Mouse (Mus musculus): Measurements from ENCODE around the gene Unc93b1.

DNA sequence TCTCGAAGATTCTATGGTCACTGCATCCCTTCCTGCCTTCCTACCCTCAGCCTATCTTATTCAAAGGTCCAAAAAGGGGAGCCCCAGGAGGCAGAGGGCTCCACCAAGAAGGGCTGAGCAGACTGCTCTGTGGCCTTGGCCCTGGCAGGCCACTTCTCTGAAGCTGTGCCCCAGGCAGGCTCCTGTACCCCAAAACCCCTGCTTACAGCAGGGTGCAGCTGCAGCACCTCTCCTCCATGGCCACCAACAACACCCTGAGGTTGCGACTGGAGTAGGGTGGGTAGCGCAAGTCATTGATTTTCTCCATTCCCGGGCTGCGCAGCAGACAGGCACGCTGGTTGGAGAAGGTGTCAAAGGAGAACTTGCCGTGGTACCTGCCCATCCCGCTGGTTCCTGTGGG lies 21.3 kb upstream of the Unc93b1 start:
- TF ChIP-seq CTCF (IDR thresholded peaks at IDR 0.05; ENCODE audit: extremely low read depth, insufficient read length, insufficient replicate concordance, low read depth, low read length) (no peak), POLR2A (IDR thresholded peaks at IDR 0.05; ENCODE audit: low read depth, low read length) (no peak)
